Mouse (Mus musculus): ENCODE results near the gene Abca6.

GRCm38 (mm10) chr11:110171212-110171611 is 80.4 kb downstream of the Abca6 start:
- TF ChIP-seq CTCF (IDR thresholded peaks at IDR 0.05; ENCODE audit: borderline replicate concordance, insufficient read depth, low read depth, low read length) (no peak), POLR2A (IDR thresholded peaks at IDR 0.05; ENCODE audit: borderline replicate concordance, insufficient read depth, low read length) (no peak)

Measured in cerebellum, adult 2 months (tissue).